Mouse (Mus musculus) forebrain, embryonic 16.5 days (tissue): ENCODE measurements around the gene Zfp975. TPM values are rescaled to one million over a fixed set of nuclear protein-coding genes. Genes with fewer than 3 reads are reported as not detected.
"Not testable (repeated sequence)": the region's sequence is repeated elsewhere in the genome, so short reads cannot be mapped to it uniquely, and the experiment has no call there.

Experiments used
- ATAC-seq: fragments of 200-750 bp; cut with Nextera tagmentation; 2 replicates; pipeline ENCODE4 v1.8.0; 2017; ENCODE audit warnings: mild to moderate bottlenecking, moderate library complexity
- H3K27ac ChIP-seq: fragments of 300-500 bp; sonication (generic); 2 replicates; pipeline ENCODE4 v1.5.1; 2014; ENCODE audit warnings: low read length, control low read depth
- H3K27me3 ChIP-seq: fragments of 300-500 bp; sonication (generic); replicated peaks from 2 replicates; pipeline ENCODE4 v1.6.1; 2014; ENCODE audit warnings: low read length; ENCODE audit not compliant: control insufficient read depth, insufficient read depth
- H3K36me3 ChIP-seq: fragments of 300-500 bp; sonication (generic); 2 replicates; pipeline ENCODE4 v1.6.1; 2014; ENCODE audit not compliant: control insufficient read depth, insufficient read depth
- H3K4me1 ChIP-seq: fragments of 300-500 bp; sonication (generic); replicated peaks from 2 replicates; pipeline ENCODE4 v1.6.1; 2014; ENCODE audit warnings: low read length; ENCODE audit not compliant: control insufficient read depth, insufficient read depth
- H3K4me2 ChIP-seq: fragments of 300-500 bp; sonication (generic); 2 replicates; pipeline ENCODE4 v1.6.1; 2014; ENCODE audit warnings: mild to moderate bottlenecking, low read length, control low read depth
- H3K4me3 ChIP-seq: fragments of 300-500 bp; sonication (generic); replicated peaks from 2 replicates; pipeline ENCODE4 v1.5.1; 2014; ENCODE audit warnings: mild to moderate bottlenecking, low read length, control low read depth
- H3K9ac ChIP-seq: fragments of 300-500 bp; sonication (generic); replicated peaks from 2 replicates; pipeline ENCODE4 v1.6.1; 2014; ENCODE audit warnings: low read depth, low read length, control low read depth
- H3K9me3 ChIP-seq: fragments of 300-500 bp; sonication (generic); 2 replicates; pipeline ENCODE4 v1.6.1; 2016; ENCODE audit warnings: low read length; ENCODE audit not compliant: control insufficient read depth
- WGBS: fragments of 180-500 bp; shearing (Covaris S2); extraction: QIAGEN DNeasy Blood & Tissue Kit; methylation state at CpG from one replicate; pipeline ENCODE4 v1.1.7; 2014; 5-methylcytosine and 5-hydroxymethylcytosine counted together
- polyA plus RNA-seq: library from polyadenylated mRNA; unstranded; fragments of >200 nt; fragmentation: Nextera tagmentation; extraction: Ambion mirVana; gene quantifications from 2 replicates; pipeline ENCODE4 v1.2.1, GENCODE M21; 2015

The Zfp975 gene
- polyA plus RNA-seq, 1 experiment from 2014 or later: 7.9 TPM

DNA sequence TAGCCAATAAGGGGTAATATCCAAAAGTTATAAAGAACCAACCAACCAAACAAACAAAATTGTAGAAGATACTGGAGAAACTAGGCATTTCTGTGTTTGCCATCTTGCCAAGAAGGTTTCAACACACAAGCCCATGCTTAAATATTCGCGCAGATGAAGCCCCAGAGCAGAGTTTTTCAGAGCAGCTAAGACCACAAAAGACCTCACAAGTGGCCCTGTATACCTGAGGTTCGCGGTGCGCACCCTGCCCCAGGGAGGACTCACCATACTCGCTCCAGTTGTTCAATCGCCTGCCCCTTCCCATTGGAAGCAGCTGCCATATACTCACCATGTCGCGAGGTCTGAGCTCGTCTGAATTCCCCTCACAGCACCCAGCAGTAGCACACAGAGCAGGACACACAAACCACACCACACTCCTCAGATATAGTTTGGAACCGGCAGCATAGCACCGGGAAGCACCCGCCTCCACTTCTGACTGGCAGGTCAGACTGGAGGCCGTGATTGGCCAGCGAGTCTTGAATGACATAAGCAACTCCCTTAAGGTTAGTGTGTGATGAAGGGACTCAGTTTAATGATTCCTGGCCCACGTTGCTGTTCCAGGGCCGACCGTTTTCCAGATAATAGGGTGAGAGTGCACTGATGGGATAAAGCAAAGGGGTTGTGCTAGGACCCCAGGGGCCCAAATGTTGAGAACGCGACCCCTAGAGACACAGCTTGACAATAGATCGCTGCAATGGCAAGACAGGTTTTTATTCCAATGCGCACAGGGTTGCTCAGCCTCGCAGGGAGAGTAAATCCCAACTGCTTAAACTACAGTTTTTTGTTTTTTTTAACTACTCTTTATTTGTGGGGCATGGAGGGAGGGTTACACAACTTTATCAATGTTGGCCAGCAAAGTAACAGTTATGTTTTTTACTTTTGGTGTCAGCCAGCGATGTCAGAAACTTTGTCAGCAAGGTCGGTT, 50.1 kb downstream of the Zfp975 start, which contains the start of gene Zfp976:
Zfp976 (minus strand) TSS at position 437 of the 964 bp plus-strand sequence.
- ATAC-seq: peak; percentile 100
- 3% methylated on average over 25 of the region's 25 CpGs for WGBS
- not testable (repeated sequence) for H3K27ac ChIP-seq, H3K9me3 ChIP-seq, H3K27me3 ChIP-seq, H3K4me1 ChIP-seq, H3K36me3 ChIP-seq
- H3K4me2 ChIP-seq: peak within 1 kb of the TSS; percentile 45
- H3K4me3 ChIP-seq: peak within 1 kb of the TSS; percentile 46
- H3K9ac ChIP-seq: peak within 1 kb of the TSS; percentile 55

GRCm38 (mm10) chr7:42631031-42631430, 61.5 kb downstream of the Zfp975 start:
- ATAC-seq, H3K9me3 ChIP-seq, H3K4me2 ChIP-seq, H3K9ac ChIP-seq, H3K4me1 ChIP-seq, H3K36me3 ChIP-seq, H3K4me3 ChIP-seq, H3K27me3 ChIP-seq, H3K27ac ChIP-seq: not testable (repeated sequence)

Other genes starting within 250 kb of the Zfp975 start
- not detected in 2 replicates for gene 4933421I07Rik, start 244.6 kb downstream of the Zfp975 start, polyA plus RNA-seq
- 17.6 and 19.7 TPM in 2 replicates for gene Zfp141, start 187.0 kb downstream of the Zfp975 start, polyA plus RNA-seq
- gene Gm21028, start 114.2 kb downstream of the Zfp975 start, polyA plus RNA-seq: not detected in 2 replicates
- gene Zfp977, start 100.2 kb downstream of the Zfp975 start, polyA plus RNA-seq: 0.91 and 1.4 TPM in 2 replicates
- gene Zfp976, start 50.2 kb downstream of the Zfp975 start, polyA plus RNA-seq: 3.7 and 4.1 TPM in 2 replicates
- not detected in 2 replicates for gene Gm17067, start 34.3 kb upstream of the Zfp975 start, polyA plus RNA-seq
- gene Vmn2r62, start 100.8 kb upstream of the Zfp975 start, polyA plus RNA-seq: not detected in 2 replicates
- gene Gm2381, start 174.5 kb upstream of the Zfp975 start, polyA plus RNA-seq: not detected in 2 replicates
- gene Vmn2r63, start 241.1 kb upstream of the Zfp975 start, polyA plus RNA-seq: not detected in 2 replicates